Mouse (Mus musculus) C2C12 (cell line): ENCODE results near the gene Ntrk2.

ENCODE experiments used
- CTCF ChIP-seq: IDR thresholded peaks from one replicate; pipeline ENCODE4 v1.5.1; 2011; ENCODE audit not compliant: control insufficient read depth, insufficient read depth, insufficient read length
- MYOD1 ChIP-seq: IDR thresholded peaks from one replicate; pipeline ENCODE4 v1.6.1; 2011; ENCODE audit warnings: low read depth; ENCODE audit not compliant: control insufficient read depth, insufficient read length
- USF1 ChIP-seq: IDR thresholded peaks from one replicate; pipeline ENCODE4 v1.6.1; 2011; ENCODE audit warnings: low read depth, mild to moderate bottlenecking, control low read depth, moderate library complexity

GRCm38 (mm10) chr13:58927186-58927585, 120.8 kb downstream of the Ntrk2 start:
- no peak for TF ChIP-seq USF1
- TF ChIP-seq CTCF: no peak
- no peak for TF ChIP-seq MYOD1
